Mouse (Mus musculus): Measurements from ENCODE around the gene Zfp598. TPM values are rescaled to one million over a fixed set of nuclear protein-coding genes. Genes with fewer than 3 reads are reported as not detected.

Gene Zfp598
- polyA plus RNA-seq, 1 experiment: not detected

GRCm38 (mm10) chr17:24727618-24728017 is 58.1 kb downstream of the Zfp598 start, which contains the start of gene Rpl3l:
Rpl3l (plus strand) TSS chr17:24727820.
- Histone ChIP-seq H3K27ac (ENCODE audit: insufficient read depth, low read depth, low read length) (no peak within 1 kb of the TSS), H3K4me1 (ENCODE audit: control insufficient read depth, insufficient read depth, low read length) (peaks cover 5% of the 10 kb centered on the region), H3K4me3 (ENCODE audit: insufficient read depth, low read depth, low read length) (no peak within 1 kb of the TSS)
- TF ChIP-seq CTCF (IDR thresholded peaks at IDR 0.05; ENCODE audit: insufficient read depth, low read depth, low read length) (no peak), POLR2A (IDR thresholded peaks at IDR 0.05; ENCODE audit: insufficient read depth, low read depth, low read length) (no peak)
- WGBS: 81% methylated on average over 2 of the region's 2 CpGs

- H3K27ac ChIP-seq (ENCODE audit: insufficient read depth, low read depth, low read length): no peak overlapping the region
- no peak overlapping the region for H3K4me3 ChIP-seq (ENCODE audit: insufficient read depth, low read depth, low read length)
- TF ChIP-seq POLR2A (IDR thresholded peaks at IDR 0.05; ENCODE audit: insufficient read depth, low read depth, low read length) (no peak), CTCF (IDR thresholded peaks at IDR 0.05; ENCODE audit: insufficient read depth, low read depth, low read length) (no peak)
- H3K4me1 ChIP-seq (ENCODE audit: control insufficient read depth, insufficient read depth, low read length): 0 out of 2 replicates have a peak, but pooled peaks cover 3% of the 10 kb centered on the region
- 76% methylated on average over 17 of the region's 17 CpGs for WGBS
Observed at GRCm38 (mm10) chr17:24728184-24728583, 58.7 kb downstream of the Zfp598 start.

GRCm38 (mm10) chr17:24729067-24729466 is 59.6 kb downstream of the Zfp598 start:
- WGBS: 73% methylated on average over 6 of the region's 6 CpGs
- H3K4me1 ChIP-seq (ENCODE audit: control insufficient read depth, insufficient read depth, low read length): 0 out of 2 replicates have a peak, but pooled peaks cover 3% of the 10 kb centered on the region
- TF ChIP-seq POLR2A (IDR thresholded peaks at IDR 0.05; ENCODE audit: insufficient read depth, low read depth, low read length) (no peak), CTCF (IDR thresholded peaks at IDR 0.05; ENCODE audit: insufficient read depth, low read depth, low read length) (no peak)
- no peak overlapping the region for H3K27ac ChIP-seq (ENCODE audit: insufficient read depth, low read depth, low read length)
- no peak overlapping the region for H3K4me3 ChIP-seq (ENCODE audit: insufficient read depth, low read depth, low read length)

- no peak overlapping the region for H3K4me3 ChIP-seq (ENCODE audit: insufficient read depth, low read depth, low read length)
- TF ChIP-seq CTCF (IDR thresholded peaks at IDR 0.05; ENCODE audit: insufficient read depth, low read depth, low read length) (no peak), POLR2A (IDR thresholded peaks at IDR 0.05; ENCODE audit: insufficient read depth, low read depth, low read length) (no peak)
- H3K27ac ChIP-seq (ENCODE audit: insufficient read depth, low read depth, low read length): no peak overlapping the region
- WGBS: 80% methylated on average over 14 of the region's 14 CpGs
- H3K4me1 ChIP-seq (ENCODE audit: control insufficient read depth, insufficient read depth, low read length): 0 out of 2 replicates have a peak, but pooled peaks cover 3% of the 10 kb centered on the region
Observed at GRCm38 (mm10) chr17:24730787-24731186, 61.3 kb downstream of the Zfp598 start.

Other genes with a start within 250 kb of the Zfp598 start
- not detected in 2 replicates for gene Eci1, start 243.0 kb upstream of the Zfp598 start, polyA plus RNA-seq (2012; ENCODE audit: insufficient read depth, insufficient read length, low replicate concordance, missing spikeins)
- gene Dnase1l2, start 226.6 kb upstream of the Zfp598 start, polyA plus RNA-seq (2012; ENCODE audit: insufficient read depth, insufficient read length, low replicate concordance, missing spikeins): not detected in 2 replicates
- gene E4f1, start 199.4 kb upstream of the Zfp598 start, polyA plus RNA-seq (2012; ENCODE audit: insufficient read depth, insufficient read length, low replicate concordance, missing spikeins): not detected in 2 replicates
- gene Pgp, start 199.3 kb upstream of the Zfp598 start, polyA plus RNA-seq (2012; ENCODE audit: insufficient read depth, insufficient read length, low replicate concordance, missing spikeins): not detected in 2 replicates
- gene Bricd5, start 195.8 kb upstream of the Zfp598 start, polyA plus RNA-seq (2012; ENCODE audit: insufficient read depth, insufficient read length, low replicate concordance, missing spikeins): not detected in 2 replicates
- gene Mlst8, start 190.6 kb upstream of the Zfp598 start, polyA plus RNA-seq (2012; ENCODE audit: insufficient read depth, insufficient read length, low replicate concordance, missing spikeins): not detected in 2 replicates
- not detected in 2 replicates for gene Caskin1, start 181.1 kb upstream of the Zfp598 start, polyA plus RNA-seq (2012; ENCODE audit: insufficient read depth, insufficient read length, low replicate concordance, missing spikeins)
- gene Traf7, start 141.7 kb upstream of the Zfp598 start, polyA plus RNA-seq (2012; ENCODE audit: insufficient read depth, insufficient read length, low replicate concordance, missing spikeins): not detected in 2 replicates
- not detected in 2 replicates for gene Rab26, start 135.5 kb upstream of the Zfp598 start, polyA plus RNA-seq (2012; ENCODE audit: insufficient read depth, insufficient read length, low replicate concordance, missing spikeins)
- not detected in 2 replicates for gene Pkd1, start 119.9 kb upstream of the Zfp598 start, polyA plus RNA-seq (2012; ENCODE audit: insufficient read depth, insufficient read length, low replicate concordance, missing spikeins)
- gene Tsc2, start 37.1 kb upstream of the Zfp598 start, polyA plus RNA-seq (2012; ENCODE audit: insufficient read depth, insufficient read length, low replicate concordance, missing spikeins): 286 TPM in 1 of 2 replicates, not detected in the other
- gene Nthl1, start 37.0 kb upstream of the Zfp598 start, polyA plus RNA-seq (2012; ENCODE audit: insufficient read depth, insufficient read length, low replicate concordance, missing spikeins): not detected in 2 replicates
- not detected in 2 replicates for gene Slc9a3r2, start 19.4 kb upstream of the Zfp598 start, polyA plus RNA-seq (2012; ENCODE audit: insufficient read depth, insufficient read length, low replicate concordance, missing spikeins)
- gene Npw, start 11.2 kb upstream of the Zfp598 start, polyA plus RNA-seq (2012; ENCODE audit: insufficient read depth, insufficient read length, low replicate concordance, missing spikeins): not detected in 2 replicates
- gene Syngr3, start 20.3 kb downstream of the Zfp598 start, polyA plus RNA-seq (2012; ENCODE audit: insufficient read depth, insufficient read length, low replicate concordance, missing spikeins): not detected in 2 replicates
- gene Gfer, start 26.5 kb downstream of the Zfp598 start, polyA plus RNA-seq (2012; ENCODE audit: insufficient read depth, insufficient read length, low replicate concordance, missing spikeins): not detected in 2 replicates
- gene Noxo1, start 26.5 kb downstream of the Zfp598 start, polyA plus RNA-seq (2012; ENCODE audit: insufficient read depth, insufficient read length, low replicate concordance, missing spikeins): not detected in 2 replicates
- gene Tbl3, start 38.0 kb downstream of the Zfp598 start, polyA plus RNA-seq (2012; ENCODE audit: insufficient read depth, insufficient read length, low replicate concordance, missing spikeins): not detected in 2 replicates
- gene Rnf151, start 48.4 kb downstream of the Zfp598 start, polyA plus RNA-seq (2012; ENCODE audit: insufficient read depth, insufficient read length, low replicate concordance, missing spikeins): not detected in 2 replicates
- gene Rps2, start 48.4 kb downstream of the Zfp598 start, polyA plus RNA-seq (2012; ENCODE audit: insufficient read depth, insufficient read length, low replicate concordance, missing spikeins): not detected in 2 replicates
- not detected in 2 replicates for gene Ndufb10, start 54.8 kb downstream of the Zfp598 start, polyA plus RNA-seq (2012; ENCODE audit: insufficient read depth, insufficient read length, low replicate concordance, missing spikeins)
- gene Rpl3l, start 58.1 kb downstream of the Zfp598 start, polyA plus RNA-seq (2012; ENCODE audit: insufficient read depth, insufficient read length, low replicate concordance, missing spikeins): not detected in 2 replicates
- not detected in 2 replicates for gene Msrb1, start 67.0 kb downstream of the Zfp598 start, polyA plus RNA-seq (2012; ENCODE audit: insufficient read depth, insufficient read length, low replicate concordance, missing spikeins)
- gene Hs3st6, start 83.3 kb downstream of the Zfp598 start, polyA plus RNA-seq (2012; ENCODE audit: insufficient read depth, insufficient read length, low replicate concordance, missing spikeins): not detected in 2 replicates
- gene Meiob, start 134.6 kb downstream of the Zfp598 start, polyA plus RNA-seq (2012; ENCODE audit: insufficient read depth, insufficient read length, low replicate concordance, missing spikeins): not detected in 2 replicates
- gene Hagh, start 170.5 kb downstream of the Zfp598 start, polyA plus RNA-seq (2012; ENCODE audit: insufficient read depth, insufficient read length, low replicate concordance, missing spikeins): not detected in 2 replicates
- not detected in 2 replicates for gene Fahd1, start 180.7 kb downstream of the Zfp598 start, polyA plus RNA-seq (2012; ENCODE audit: insufficient read depth, insufficient read length, low replicate concordance, missing spikeins)
- not detected in 2 replicates for gene Igfals, start 196.3 kb downstream of the Zfp598 start, polyA plus RNA-seq (2012; ENCODE audit: insufficient read depth, insufficient read length, low replicate concordance, missing spikeins)
- gene Nubp2, start 216.7 kb downstream of the Zfp598 start, polyA plus RNA-seq (2012; ENCODE audit: insufficient read depth, insufficient read length, low replicate concordance, missing spikeins): not detected in 2 replicates
- not detected in 2 replicates for gene Spsb3, start 217.0 kb downstream of the Zfp598 start, polyA plus RNA-seq (2012; ENCODE audit: insufficient read depth, insufficient read length, low replicate concordance, missing spikeins)
- not detected in 2 replicates for gene Eme2, start 225.4 kb downstream of the Zfp598 start, polyA plus RNA-seq (2012; ENCODE audit: insufficient read depth, insufficient read length, low replicate concordance, missing spikeins)
- not detected in 2 replicates for gene Mrps34, start 225.4 kb downstream of the Zfp598 start, polyA plus RNA-seq (2012; ENCODE audit: insufficient read depth, insufficient read length, low replicate concordance, missing spikeins)
- not detected in 2 replicates for gene Nme3, start 226.8 kb downstream of the Zfp598 start, polyA plus RNA-seq (2012; ENCODE audit: insufficient read depth, insufficient read length, low replicate concordance, missing spikeins)

Measured in olfactory bulb, adult 2 months (tissue).